In genomic region chr7:143686191-143686590, GRCm38 (mm10) we compare ENCODE assay signal across 10 mouse cellular contexts. TPM values are rescaled to one million over a fixed set of nuclear protein-coding genes. Genes with fewer than 3 reads are reported as not detected.
DNase-seq lines count a peak whose midpoint lies in the region; ATAC-seq and TF ChIP-seq lines count a peak whose summit lies in the region.
"Not testable (repeated sequence)": the region's sequence is repeated elsewhere in the genome, so short reads cannot be mapped to it uniquely, and the experiment has no call there.
"Had no signal": no experiment of that assay in that cellular context is flagged by ENCODE, and none has a peak within 500 bp of the region (broad histone marks: within the 10 kb centered on the region; RNA-seq: fewer than 3 reads in every experiment).

No protein-coding gene starts in this region.

- not testable (repeated sequence) for H3K4me3 ChIP-seq in embryonic facial prominence, embryonic 11.5 days (ENCODE audit: low read depth, low read length); hindbrain, embryonic 13.5 days; intestine, embryonic 16.5 days (ENCODE audit: low read length); limb, embryonic 12.5 days (replicated peaks); macrophage (ENCODE audit: inconsistent target)
- peak overlapping the region; percentile 31 for H3K4me3 ChIP-seq in myocyte

- not testable (repeated sequence) for H3K4me2 ChIP-seq in embryonic facial prominence, embryonic 11.5 days (ENCODE audit: low read depth, low read length); hindbrain, embryonic 13.5 days; intestine, embryonic 16.5 days (ENCODE audit: low read depth, low read length); limb, embryonic 12.5 days
- peak overlapping the region; percentile 56 for H3K4me2 ChIP-seq in myocyte (ENCODE audit: low read depth)

- WGBS in embryonic facial prominence, embryonic 11.5 days: 56% methylated on average over 4 of the region's 4 CpGs
- 65% methylated on average over 4 of the region's 4 CpGs for WGBS in hindbrain, embryonic 13.5 days
- 58% methylated on average over 4 of the region's 4 CpGs for WGBS in intestine, embryonic 16.5 days
- WGBS in limb, embryonic 12.5 days: 62% methylated on average over 4 of the region's 4 CpGs
- 0% methylated on average over 3 of the region's 4 CpGs for WGBS in macrophage (ENCODE audit: missing documents)

- not testable (repeated sequence) for H3K79me2 ChIP-seq in macrophage (ENCODE audit: inconsistent target); myocyte (ENCODE audit: control insufficient read depth, insufficient read depth)

- H3K36me3 ChIP-seq in embryonic facial prominence, embryonic 11.5 days (replicated peaks; ENCODE audit: control insufficient read depth, insufficient read depth, low read depth, low read length); macrophage (ENCODE audit: inconsistent target); myocyte (ENCODE audit: control insufficient read depth, insufficient read depth): not testable (repeated sequence)
- H3K36me3 ChIP-seq in hindbrain, embryonic 13.5 days: peaks cover 36% of the 10 kb centered on the region
- H3K36me3 ChIP-seq in intestine, embryonic 16.5 days (ENCODE audit: control insufficient read depth, insufficient read depth, low read length): peaks cover 12% of the 10 kb centered on the region; the same call in 1 of the 2 replicates
- peaks cover 35% of the 10 kb centered on the region for H3K36me3 ChIP-seq in limb, embryonic 12.5 days

- not testable (repeated sequence) for H3K9me3 ChIP-seq in embryonic facial prominence, embryonic 11.5 days (replicated peaks; ENCODE audit: control insufficient read depth, low read length); hindbrain, embryonic 13.5 days; intestine, embryonic 16.5 days (ENCODE audit: control insufficient read depth, low read length); limb, embryonic 12.5 days

- not testable (repeated sequence) for H3ac ChIP-seq in myocyte (ENCODE audit: control insufficient read depth, insufficient read length)

- ATAC-seq in embryonic facial prominence, embryonic 11.5 days (replicated peaks; ENCODE audit: insufficient number of reproducible peaks, low FRiP score, low TSS enrichment, low read depth): peak; percentile 17; the same call in 1 of the 2 replicates
- 0 out of 2 replicates have a peak, but pooled peaks have one; percentile 32 for ATAC-seq in hindbrain, embryonic 13.5 days (ENCODE audit: low FRiP score)
- peak; percentile 20; the same call in 1 of the 2 replicates for ATAC-seq in intestine, embryonic 16.5 days
- peak; percentile 27; the same call in 1 of the 2 replicates for ATAC-seq in limb, embryonic 12.5 days (ENCODE audit: insufficient number of reproducible peaks, insufficient read depth, low FRiP score, low TSS enrichment, low read depth)

- not testable (repeated sequence) for H3K9ac ChIP-seq in embryonic facial prominence, embryonic 11.5 days (replicated peaks; ENCODE audit: low read length); hindbrain, embryonic 13.5 days; intestine, embryonic 16.5 days (ENCODE audit: low read depth, low read length); limb, embryonic 12.5 days (replicated peaks)

- DNase-seq in 416B (ENCODE audit: low read depth): peak; percentile 45
- DNase-seq in embryonic facial prominence, embryonic 11.5 days (ENCODE audit: low spot score): not testable (repeated sequence)
- DNase-seq in heart, adult 11 months: peak; percentile 77

- H3K27me3 ChIP-seq in embryonic facial prominence, embryonic 11.5 days (ENCODE audit: control insufficient read depth, insufficient read depth, low read length); intestine, embryonic 16.5 days (replicated peaks; ENCODE audit: control insufficient read depth, insufficient read depth, low read length); limb, embryonic 12.5 days; myocyte (ENCODE audit: control insufficient read depth, insufficient read depth, insufficient read length): not testable (repeated sequence)
- H3K27me3 ChIP-seq in hindbrain, embryonic 13.5 days: peaks cover 27% of the 10 kb centered on the region

- not testable (repeated sequence) for TF ChIP-seq POLR2A in myocyte (IDR thresholded peaks at IDR 0.05; ENCODE audit: insufficient read length, low read depth)

- H3K4me1 ChIP-seq in embryonic facial prominence, embryonic 11.5 days (ENCODE audit: control insufficient read depth, insufficient read depth, low read length); hindbrain, embryonic 13.5 days (replicated peaks); intestine, embryonic 16.5 days (ENCODE audit: control insufficient read depth, insufficient read depth, low read length); limb, embryonic 12.5 days (replicated peaks): not testable (repeated sequence)

- not testable (repeated sequence) for H3K27ac ChIP-seq in embryonic facial prominence, embryonic 11.5 days (replicated peaks; ENCODE audit: low read depth, low read length); hindbrain, embryonic 13.5 days; intestine, embryonic 16.5 days (ENCODE audit: low read length); limb, embryonic 12.5 days
- H3K27ac ChIP-seq in macrophage: peak overlapping the region; percentile 58

RNA-seq across cellular contexts. Expression of gene Tnfrsf23, which starts 0.5 kb away (rescaled TPM):
- 0.43 and 0.59 TPM in 2 replicates for polyA plus RNA-seq in embryonic facial prominence, embryonic 11.5 days (2014; fragmentation: Nextera tagmentation; extraction: Ambion mirVana)
- polyA plus RNA-seq in hindbrain, embryonic 13.5 days (2015; fragmentation: Nextera tagmentation; extraction: Ambion mirVana): 0.76 and 1.2 TPM in 2 replicates
- 1.2 and 1.4 TPM in 2 replicates for polyA plus RNA-seq in intestine, embryonic 16.5 days (2015; fragmentation: Nextera tagmentation; extraction: Ambion mirVana)
- polyA plus RNA-seq in limb, embryonic 12.5 days (2016; fragmentation: Nextera tagmentation; extraction: Ambion mirVana): 0.59 and 0.64 TPM in 2 replicates
- total RNA-seq in macrophage (2018; cell fraction: chromatin; rRNA removed): 10 to 100 TPM in 6 of 26 experiments, 1 to 10 TPM in 16, under 1 TPM in 4; 0.58 to 19.7 (median 4.6) TPM
- total RNA-seq in macrophage (2018; cell fraction: cytosol; rRNA removed): 10 to 100 TPM in 9 of 26 experiments, 1 to 10 TPM in 17; 3.5 to 15.1 (median 9.5) TPM
- total RNA-seq in macrophage (2018; cell fraction: nucleus; rRNA removed): 10 to 100 TPM in 6 of 26 experiments, 1 to 10 TPM in 20; 2.0 to 22.6 (median 6.8) TPM
- polyA plus RNA-seq in macrophage (2018) (11.0 to 17.9 TPM (median 11.0 TPM) in 3 replicates), myocyte (2012; fragmentation: generic; extraction: Trizol) (25.7 TPM)
- polyA plus RNA-seq: G1E had no signal

RNA-seq across cellular contexts. Expression of gene Tnfrsf22, which starts 36.7 kb away (rescaled TPM):
- polyA plus RNA-seq in embryonic facial prominence, embryonic 11.5 days (2014; fragmentation: Nextera tagmentation; extraction: Ambion mirVana): 8.3 and 11.5 TPM in 2 replicates
- polyA plus RNA-seq in hindbrain, embryonic 13.5 days (2015; fragmentation: Nextera tagmentation; extraction: Ambion mirVana): 4.2 and 4.7 TPM in 2 replicates
- 3.4 and 4.5 TPM in 2 replicates for polyA plus RNA-seq in intestine, embryonic 16.5 days (2015; fragmentation: Nextera tagmentation; extraction: Ambion mirVana)
- 11.4 and 12.8 TPM in 2 replicates for polyA plus RNA-seq in limb, embryonic 12.5 days (2016; fragmentation: Nextera tagmentation; extraction: Ambion mirVana)
- total RNA-seq in macrophage (2018; cell fraction: chromatin; rRNA removed): 1 to 10 TPM in 14 of 26 experiments, under 1 TPM in 11, not detected in 1; 0.29 to 3.8 (median 1.3) TPM
- 1 to 10 TPM; 1.5 to 4.4 (median 2.9) TPM for total RNA-seq in macrophage (2018; cell fraction: cytosol; rRNA removed)
- 10 to 100 TPM in 1 of 26 experiments, 1 to 10 TPM in 24, under 1 TPM in 1; 0.58 to 11.1 (median 2.1) TPM for total RNA-seq in macrophage (2018; cell fraction: nucleus; rRNA removed)
- polyA plus RNA-seq in macrophage (2018) (2.7 to 8.5 TPM (median 3.7 TPM) in 3 replicates), myocyte (2012; fragmentation: generic; extraction: Trizol) (15.5 TPM)
- polyA plus RNA-seq: G1E had no signal

RNA-seq across cellular contexts. Expression of gene Tnfrsf26, which starts 57.7 kb away (rescaled TPM):
- polyA plus RNA-seq in embryonic facial prominence, embryonic 11.5 days (2014; fragmentation: Nextera tagmentation; extraction: Ambion mirVana): 0.07 and 0.08 TPM in 2 replicates
- 0.28 and 0.36 TPM in 2 replicates for polyA plus RNA-seq in hindbrain, embryonic 13.5 days (2015; fragmentation: Nextera tagmentation; extraction: Ambion mirVana)
- polyA plus RNA-seq in intestine, embryonic 16.5 days (2015; fragmentation: Nextera tagmentation; extraction: Ambion mirVana): 0.27 and 0.33 TPM in 2 replicates
- polyA plus RNA-seq in limb, embryonic 12.5 days (2016; fragmentation: Nextera tagmentation; extraction: Ambion mirVana): 0.21 and 0.35 TPM in 2 replicates
- total RNA-seq in macrophage (2018; cell fraction: chromatin; rRNA removed): 10 to 100 TPM in 1 of 26 experiments, 1 to 10 TPM in 19, under 1 TPM in 6; 0.37 to 11.2 (median 1.9) TPM
- total RNA-seq in macrophage (2018; cell fraction: cytosol; rRNA removed): 10 to 100 TPM in 4 of 26 experiments, 1 to 10 TPM in 22; 3.6 to 12.1 (median 6.2) TPM
- total RNA-seq in macrophage (2018; cell fraction: nucleus; rRNA removed): 10 to 100 TPM in 6 of 26 experiments, 1 to 10 TPM in 20; 2.5 to 20.0 (median 7.6) TPM
- 5.9 to 10.7 TPM (median 10.6 TPM) in 3 replicates for polyA plus RNA-seq in macrophage (2018)
- polyA plus RNA-seq in myocyte (2012; fragmentation: generic; extraction: Trizol): 0.02 TPM
- total RNA-seq: left cerebral cortex, adult 18-20 months had no signal
- polyA plus RNA-seq: G1E had no signal
